Mouse (Mus musculus) layer of hippocampus, adult 8-10 months (tissue): ENCODE measurements at regions not wholly inside any gene's neighbourhood (a gene's known extent, or its start where the extent isn't known, plus 50 kb on each side); places are given as distances from the start of the nearest gene placed in this dataset.
A peak's percentile ranks its signal among the peaks of the same experiment; 100 is the strongest.

ENCODE experiments used
- DNase-seq, 2 experiments: peaks; one replicate each; pipeline ENCODE4 v3.0.0; 2022; ENCODE audit warnings: low spot score in 2 of 2

GRCm38 (mm10) chr14:45714311-45714710, 56.4 kb upstream of the Ddhd1 start:
- no peak for DNase-seq

- no peak for DNase-seq
Observed at GRCm38 (mm10) chr14:45714786-45715185, 56.8 kb upstream of the Ddhd1 start.

GRCm38 (mm10) chr14:45716100-45716499, 58.2 kb upstream of the Ddhd1 start:
- DNase-seq: no peak

GRCm38 (mm10) chr14:45722887-45723286, 64.9 kb upstream of the Ddhd1 start:
- DNase-seq: no peak

GRCm38 (mm10) chr14:45724341-45724740, 66.4 kb upstream of the Ddhd1 start:
- DNase-seq: no peak

GRCm38 (mm10) chr14:45734530-45735410, 76.8 kb upstream of the Ddhd1 start:
- no peak for DNase-seq

GRCm38 (mm10) chr14:45737966-45738365, 80.0 kb upstream of the Ddhd1 start:
- no peak for DNase-seq

GRCm38 (mm10) chr14:45739638-45740037, 81.7 kb upstream of the Ddhd1 start:
- DNase-seq: no peak

- no peak for DNase-seq
Observed at GRCm38 (mm10) chr14:45740662-45741061, 82.7 kb upstream of the Ddhd1 start.

- DNase-seq: no peak
Observed at GRCm38 (mm10) chr14:45746176-45746575, 88.2 kb upstream of the Ddhd1 start.

GRCm38 (mm10) chr14:45757376-45757775, 99.4 kb upstream of the Ddhd1 start:
- DNase-seq: no peak

GRCm38 (mm10) chr14:45760890-45761680, 103.1 kb upstream of the Ddhd1 start:
- DNase-seq: no peak

GRCm38 (mm10) chr14:45764231-45764630, 106.3 kb upstream of the Ddhd1 start:
- no peak for DNase-seq

- DNase-seq: no peak
Observed at GRCm38 (mm10) chr14:45766582-45766981, 108.6 kb upstream of the Ddhd1 start.

GRCm38 (mm10) chr14:45772665-45773277, 114.8 kb upstream of the Ddhd1 start:
- peak; percentile 21 to 57 for DNase-seq

GRCm38 (mm10) chr14:45773326-45773725, 115.4 kb upstream of the Ddhd1 start:
- DNase-seq: peak; percentile 26 to 40

- DNase-seq: no peak
Observed at GRCm38 (mm10) chr14:45781850-45782249, 123.9 kb upstream of the Ddhd1 start.

- no peak for DNase-seq
Observed at GRCm38 (mm10) chr14:45794980-45795379, 137.0 kb upstream of the Ddhd1 start.

GRCm38 (mm10) chr14:45796665-45797319, 138.8 kb upstream of the Ddhd1 start:
- no peak for DNase-seq

- no peak for DNase-seq
Observed at GRCm38 (mm10) chr14:45797320-45797696, 139.4 kb upstream of the Ddhd1 start.

- DNase-seq: no peak
Observed at GRCm38 (mm10) chr14:45799286-45799685, 141.3 kb upstream of the Ddhd1 start.

- peak; percentile 15 to 24 for DNase-seq
Observed at GRCm38 (mm10) chr14:45805950-45806349, 148.0 kb upstream of the Ddhd1 start.
